Mouse (Mus musculus) urinary bladder, adult 2 months (tissue): ENCODE measurements around the gene Syt2. TPM values are rescaled to one million over a fixed set of nuclear protein-coding genes. Genes with fewer than 3 reads are reported as not detected.

ENCODE experiments used
- DNase-seq: peaks from one replicate; pipeline ENCODE4 v3.0.0; 2022; ENCODE audit warnings: low spot score
- polyA plus RNA-seq: library from polyadenylated mRNA; depleted of rRNA; stranded (reverse); fragments of >200 nt; gene quantifications from 2 replicates; pipeline ENCODE4 v1.2.3, GENCODE M21; 2012

Gene Syt2
- polyA plus RNA-seq, 1 experiment, result 0.08 TPM

- no peak for DNase-seq
These were observed 126.3 kb downstream of the Syt2 start for GRCm38 (mm10) chr1:134772821-134773220.

- no peak for DNase-seq
These were observed 126.8 kb downstream of the Syt2 start for GRCm38 (mm10) chr1:134773256-134773655.

- DNase-seq, result no peak
These were observed 127.8 kb downstream of the Syt2 start for GRCm38 (mm10) chr1:134774247-134774646.

DNA sequence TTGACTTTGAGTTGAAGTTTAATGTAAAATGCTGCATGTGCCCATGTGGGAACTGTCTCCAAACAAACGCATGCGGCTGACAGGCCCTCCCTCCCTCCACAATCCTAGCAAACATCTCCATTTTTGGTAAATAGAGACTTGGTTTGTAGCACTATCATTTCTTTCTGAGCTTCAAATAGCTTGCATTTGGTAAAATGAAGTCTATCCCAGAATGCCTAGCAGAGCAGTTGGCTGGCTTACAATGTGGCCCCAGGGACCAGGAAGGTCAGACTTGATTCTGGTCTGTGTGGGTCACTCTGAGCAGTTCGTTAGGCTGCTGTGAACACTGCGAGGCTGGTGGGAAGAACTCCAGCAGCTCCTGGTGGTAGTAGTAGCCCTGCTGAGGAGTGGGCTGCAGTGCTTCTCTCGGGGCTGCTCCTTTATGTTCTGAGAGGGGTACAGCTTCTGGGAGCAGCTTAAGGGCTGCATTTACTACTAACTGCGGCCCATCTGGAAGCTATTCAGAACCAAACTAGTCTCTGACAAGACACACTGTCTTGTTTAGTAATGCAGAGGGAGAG is 128.3 kb downstream of the Syt2 start:
- DNase-seq, result no peak

DNA sequence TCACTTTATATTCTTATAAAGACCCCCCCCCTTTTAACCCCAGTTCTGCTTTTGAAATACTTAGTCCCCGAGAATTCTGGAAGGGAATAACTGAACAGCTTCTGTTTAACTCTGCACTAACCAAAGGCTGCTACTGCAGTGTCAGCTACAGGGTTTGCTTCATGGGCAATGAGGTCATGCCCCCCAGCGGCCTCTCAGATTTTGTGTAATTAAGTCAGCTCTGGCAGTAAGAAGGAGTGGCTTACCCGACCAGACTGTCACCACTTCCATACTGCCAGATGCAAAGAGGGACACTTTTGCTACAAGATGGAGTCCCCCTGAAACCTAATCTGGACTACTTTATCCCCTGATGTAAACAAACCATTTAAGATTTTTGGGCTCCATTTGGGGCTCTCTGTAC is 129.2 kb downstream of the Syt2 start:
- no peak for DNase-seq

GRCm38 (mm10) chr1:134777201-134777885 is 130.9 kb downstream of the Syt2 start:
- DNase-seq, result no peak

GRCm38 (mm10) chr1:134777936-134778548 is 131.6 kb downstream of the Syt2 start:
- no peak for DNase-seq

DNA sequence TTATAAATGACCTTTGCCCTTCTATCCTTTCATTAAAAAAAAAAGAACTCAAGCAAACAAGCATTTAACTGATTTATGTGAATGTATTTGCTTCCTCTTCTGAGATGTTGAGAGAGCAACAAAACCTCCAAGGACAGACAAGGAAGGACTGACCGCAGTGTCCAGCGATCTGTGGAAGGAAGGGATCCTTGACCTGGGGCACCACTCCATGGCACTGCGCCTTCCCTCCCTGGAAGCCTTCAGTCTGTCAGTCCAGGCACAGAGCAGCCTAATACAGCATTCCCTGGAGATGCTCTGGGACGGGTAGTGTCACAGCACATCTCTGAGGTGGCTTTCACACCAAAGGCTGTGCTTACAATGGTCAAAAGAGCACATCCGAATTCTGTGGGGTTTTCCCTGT is 136.3 kb downstream of the Syt2 start:
- no peak for DNase-seq

DNA sequence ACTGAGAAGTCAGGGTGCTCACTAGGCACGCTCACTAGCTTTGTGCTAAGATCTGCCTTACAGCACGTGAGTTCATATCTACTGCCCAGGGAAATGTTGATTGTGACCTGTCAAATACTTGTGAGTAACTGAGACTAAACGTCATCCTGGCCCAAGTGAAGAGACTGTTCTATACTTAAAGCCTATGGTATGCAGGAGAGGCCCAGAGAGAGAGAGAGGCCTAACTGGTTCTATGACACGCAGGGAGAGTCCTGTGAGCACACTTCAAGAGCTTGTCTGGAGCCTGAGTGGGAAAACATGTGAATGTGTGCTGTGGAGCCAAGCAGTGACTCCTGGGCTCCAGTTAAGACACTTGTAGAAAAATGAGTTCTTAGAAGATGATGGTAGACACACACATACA is 137.5 kb downstream of the Syt2 start:
- no peak for DNase-seq

DNA sequence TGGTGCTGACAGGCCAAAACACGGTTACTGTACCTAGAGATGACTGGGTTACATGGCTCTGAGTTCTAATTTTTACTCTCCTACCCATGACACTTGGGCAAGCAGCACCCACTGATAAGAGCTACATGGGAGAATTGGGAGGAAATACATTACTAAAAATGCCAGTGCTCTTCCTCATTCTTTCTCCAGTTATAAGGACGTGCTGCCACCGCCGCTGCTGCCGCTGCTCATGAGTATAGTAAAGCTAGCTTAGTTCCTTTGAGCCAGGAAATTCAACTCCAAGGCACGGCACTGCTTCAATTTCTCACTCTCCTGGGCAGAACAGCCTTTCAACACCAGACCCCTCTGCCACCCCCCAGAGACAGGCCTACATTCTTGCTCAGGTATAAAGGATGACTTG is 138.0 kb downstream of the Syt2 start:
- no peak for DNase-seq

DNA sequence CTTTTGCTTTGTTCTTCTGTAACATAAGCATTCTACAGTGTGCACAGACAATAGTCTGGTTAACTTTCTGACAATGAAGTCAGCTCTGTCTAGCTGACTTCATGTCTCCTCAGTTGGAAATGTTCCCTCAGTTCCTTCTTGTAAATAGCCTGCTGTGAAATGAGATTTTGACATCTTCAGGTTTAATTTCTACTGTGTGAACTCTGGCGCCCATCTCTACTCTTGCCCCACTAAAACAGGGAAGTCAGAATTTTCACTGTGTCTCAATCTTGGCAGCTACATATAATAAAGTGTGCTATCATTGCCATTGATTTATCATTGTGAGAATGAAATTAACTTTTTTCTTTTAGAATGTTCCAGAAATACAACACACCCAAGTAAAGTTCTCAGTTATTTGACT is 138.4 kb downstream of the Syt2 start:
- DNase-seq, result no peak

- DNase-seq, result no peak
These were observed 141.6 kb downstream of the Syt2 start for GRCm38 (mm10) chr1:134788096-134788495.

GRCm38 (mm10) chr1:134790716-134791439 is 144.4 kb downstream of the Syt2 start:
- DNase-seq, result no peak

- no peak for DNase-seq
These were observed 145.0 kb downstream of the Syt2 start for GRCm38 (mm10) chr1:134791456-134791855.

GRCm38 (mm10) chr1:134796076-134796475 is 149.6 kb downstream of the Syt2 start:
- DNase-seq, result no peak

DNA sequence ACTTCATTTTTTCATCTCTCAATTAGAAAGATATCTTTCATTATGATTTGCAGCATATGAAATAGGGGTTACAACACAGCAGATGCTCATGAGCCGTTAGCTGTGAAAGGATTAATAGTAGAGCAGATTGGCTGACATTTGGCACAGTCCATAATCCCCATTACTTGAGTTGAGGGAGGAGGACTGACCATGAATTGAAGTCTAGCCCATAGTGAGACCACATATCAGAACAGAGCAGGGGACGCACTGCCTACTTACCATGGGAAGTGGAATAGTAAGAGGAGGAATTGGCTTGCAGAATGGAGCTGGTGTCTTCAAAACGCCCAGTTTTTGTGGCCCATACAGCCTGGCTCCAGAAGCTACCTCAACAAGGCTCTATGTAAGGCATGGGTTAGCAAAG is 150.1 kb downstream of the Syt2 start:
- DNase-seq, result no peak

- no peak for DNase-seq
These were observed 155.3 kb downstream of the Syt2 start for GRCm38 (mm10) chr1:134801758-134802157.

DNA sequence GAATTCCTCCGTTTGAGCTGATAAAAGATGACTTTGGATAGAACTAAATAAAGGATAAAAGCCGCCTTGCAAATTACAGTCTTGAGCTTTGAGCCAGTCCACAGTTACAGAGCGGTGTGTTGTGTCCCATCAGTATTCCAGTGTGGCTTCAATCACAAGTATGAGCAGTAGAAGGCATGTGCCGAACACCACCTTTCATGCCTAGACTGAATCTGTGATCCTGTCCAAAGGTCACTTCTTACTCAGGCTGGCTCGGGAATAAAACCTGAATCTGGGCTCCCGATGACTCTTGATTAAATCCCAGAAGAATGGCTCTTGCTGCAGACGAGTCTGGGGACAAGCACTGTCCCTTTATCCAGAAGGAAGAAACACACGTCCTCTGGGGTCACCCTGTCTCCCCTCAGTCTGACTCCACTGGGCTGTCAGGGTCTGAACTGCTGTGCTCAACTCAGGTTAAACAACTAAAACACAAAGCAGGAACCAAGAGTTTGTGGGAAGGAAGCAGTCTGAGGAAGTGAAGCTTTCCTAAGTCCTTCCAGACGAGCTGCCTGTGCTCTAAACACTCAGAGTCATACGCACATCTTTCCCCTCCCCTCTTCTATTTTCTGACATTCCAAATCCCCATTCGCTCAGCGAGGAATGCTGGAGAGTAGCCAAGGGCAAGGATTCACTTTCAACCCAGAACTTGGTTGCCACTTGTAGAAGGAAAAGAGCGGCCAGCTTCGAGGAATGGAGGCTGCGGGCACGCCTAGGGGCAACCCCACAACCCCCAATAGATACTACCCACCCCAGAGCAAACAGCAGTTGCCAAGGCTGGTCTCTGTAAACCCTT is 157.0 kb downstream of the Syt2 start:
- peak; percentile 42 for DNase-seq

DNA sequence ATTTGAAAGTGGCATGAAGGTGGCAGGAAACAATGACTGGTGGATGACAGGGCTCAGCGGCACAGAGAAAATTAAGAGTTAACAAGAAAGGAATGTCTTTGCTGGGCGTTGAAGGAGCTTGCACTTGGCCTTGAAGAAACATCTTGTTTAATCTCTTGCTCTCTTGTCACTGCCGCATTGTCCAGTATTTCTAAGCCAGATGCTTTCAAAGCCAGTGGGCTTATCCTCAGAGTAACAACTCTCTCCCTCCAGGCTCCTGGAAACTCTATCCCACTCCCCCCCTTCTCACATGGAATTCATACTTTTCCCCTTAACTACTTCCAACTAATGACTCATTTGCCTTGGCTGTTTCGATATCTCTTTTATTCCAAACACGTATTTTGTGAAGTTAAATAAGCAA is 157.9 kb downstream of the Syt2 start:
- no peak for DNase-seq

- no peak for DNase-seq
These were observed 159.0 kb downstream of the Syt2 start for GRCm38 (mm10) chr1:134805471-134805870.
